Mouse (Mus musculus): ENCODE data around the gene Foxc1. TPM values are rescaled to one million over a fixed set of nuclear protein-coding genes. Genes with fewer than 3 reads are reported as not detected.

Foxc1 gene
- polyA plus RNA-seq, 2 experiments = 0.01 to 0.02 TPM

GRCm38 (mm10) chr13:31854000-31854399 lies 47.6 kb downstream of the Foxc1 start:
- H3K4me3 ChIP-seq (ENCODE audit: insufficient read depth in 1 of 2, low read depth in 2 of 2, low read length in 2 of 2) = no peak overlapping the region

GRCm38 (mm10) chr13:31860200-31860599 lies 53.8 kb downstream of the Foxc1 start:
- no peaks in the 10 kb centered on the region for H3K9me3 ChIP-seq (ENCODE audit: control insufficient read depth, low read length)
- no peak overlapping the region for H3K9ac ChIP-seq (replicated peaks)
- no peak for DNase-seq (ENCODE audit: low read depth in 3 of 3, low spot score in 3 of 3)
- TF ChIP-seq EP300 (IDR thresholded peaks at IDR 0.05; ENCODE audit: low read depth) = no peak
- H3K27ac ChIP-seq = no peak overlapping the region
- ATAC-seq (ENCODE audit: insufficient read depth) = no peak
- no peaks in the 10 kb centered on the region for H3K27me3 ChIP-seq (ENCODE audit: control insufficient read depth, insufficient read depth, low read length)
- WGBS (ENCODE audit: insufficient replicate concordance) = 47% methylated on average over 5 of the region's 5 CpGs
- H3K4me2 ChIP-seq (ENCODE audit: low read depth) = no peak overlapping the region
- no peaks in the 10 kb centered on the region for H3K4me1 ChIP-seq (replicated peaks; ENCODE audit: control insufficient read depth in 2 of 2, insufficient read depth in 2 of 2, low read length in 1 of 2)
- no peak overlapping the region for H3K4me3 ChIP-seq (ENCODE audit: insufficient read depth in 1 of 2, low read depth in 2 of 2, low read length in 2 of 2)
- no peaks in the 10 kb centered on the region for H3K36me3 ChIP-seq (replicated peaks; ENCODE audit: control insufficient read depth, insufficient read depth, low read depth)

More at GRCm38 (mm10) chr13:31854000-31854399, 47.6 kb downstream of the Foxc1 start:
- Histone ChIP-seq H3K27ac (no peak overlapping the region), H3K4me2 (ENCODE audit: low read depth) (no peak overlapping the region), H3K4me1 (replicated peaks; ENCODE audit: control insufficient read depth in 2 of 2, insufficient read depth in 2 of 2, low read length in 1 of 2) (no peaks in the 10 kb centered on the region), H3K36me3 (replicated peaks; ENCODE audit: control insufficient read depth, insufficient read depth, low read depth) (no peaks in the 10 kb centered on the region), H3K27me3 (ENCODE audit: control insufficient read depth, insufficient read depth, low read length) (no peaks in the 10 kb centered on the region), H3K9me3 (ENCODE audit: control insufficient read depth, low read length) (no peaks in the 10 kb centered on the region), H3K9ac (replicated peaks) (no peak overlapping the region)
- TF ChIP-seq EP300 (IDR thresholded peaks at IDR 0.05; ENCODE audit: low read depth) (no peak), CTCF (IDR thresholded peaks at IDR 0.05; ENCODE audit: low read depth) (no peak)
- no peak for ATAC-seq (ENCODE audit: insufficient read depth)
- DNase-seq (ENCODE audit: low read depth in 3 of 3, low spot score in 3 of 3) = no peak
- WGBS (ENCODE audit: insufficient replicate concordance) = 51% methylated on average over 4 of the region's 4 CpGs

Other genes with a start within 250 kb of the Foxc1 start
- gene A530084C06Rik, start 247.3 kb upstream of the Foxc1 start, polyA plus RNA-seq (2012; rRNA removed) = 0.04 and 0.06 TPM in 2 replicates
- not detected in 2 replicates for gene A530084C06Rik, start 247.3 kb upstream of the Foxc1 start, polyA plus RNA-seq (2014; fragmentation: Nextera tagmentation; extraction: Ambion mirVana)
- gene Foxf2, start 180.8 kb upstream of the Foxc1 start, polyA plus RNA-seq (2012; rRNA removed) = 0.09 and 0.12 TPM in 2 replicates
- gene Foxf2, start 180.8 kb upstream of the Foxc1 start, polyA plus RNA-seq (2014; fragmentation: Nextera tagmentation; extraction: Ambion mirVana) = not detected in 2 replicates

All from liver, embryonic 14.5 days (tissue).